Mouse (Mus musculus) embryonic fibroblast, embryonic 13.5 days (primary cell): Measurements from ENCODE around the gene Ccdc155. TPM values are rescaled to one million over a fixed set of nuclear protein-coding genes. Genes with fewer than 3 reads are reported as not detected.
"Not testable (repeated sequence)": the region's sequence is repeated elsewhere in the genome, so short reads cannot be mapped to it uniquely, and the experiment has no call there.

ENCODE experiments used
- H3K27ac ChIP-seq: 2 replicates; pipeline ENCODE4 v1.5.1; 2012; ENCODE audit warnings: low read length, control low read depth, inconsistent platforms; ENCODE audit not compliant: insufficient read depth
- H3K4me1 ChIP-seq: 2 replicates; pipeline ENCODE4 v1.6.1; 2011; ENCODE audit warnings: low read length; ENCODE audit not compliant: control insufficient read depth, insufficient read depth
- H3K4me3 ChIP-seq: 2 replicates; pipeline ENCODE4 v1.5.1; 2011; ENCODE audit warnings: mild to moderate bottlenecking, control low read depth, low read length; ENCODE audit not compliant: insufficient read depth
- CTCF ChIP-seq: IDR thresholded peaks from 2 replicates; pipeline ENCODE4 v1.5.1; 2011; ENCODE audit warnings: mild to moderate bottlenecking, control low read depth, low read length, moderate library complexity, borderline replicate concordance; ENCODE audit not compliant: insufficient read depth
- POLR2A ChIP-seq: IDR thresholded peaks from 2 replicates; pipeline ENCODE4 v1.6.1; 2011; ENCODE audit warnings: low read depth, mild to moderate bottlenecking, control low read depth, low read length, moderate library complexity
- polyA plus RNA-seq: library from polyadenylated mRNA; stranded (reverse); fragments of >200 nt; gene quantifications from 2 replicates; pipeline ENCODE4 v1.2.4, GENCODE M21; 2011; ENCODE audit warnings: low read depth; ENCODE audit not compliant: missing spikeins, insufficient read length

The Ccdc155 gene
- polyA plus RNA-seq, 1 experiment, result not detected

GRCm38 (mm10) chr7:45157459-45157858, 47.2 kb downstream of the Ccdc155 start:
- Histone ChIP-seq H3K4me1 (no peaks in the 10 kb centered on the region), H3K27ac (no peak overlapping the region), H3K4me3 (no peak overlapping the region)
- no peak for TF ChIP-seq POLR2A

GRCm38 (mm10) chr7:45156206-45156605, 48.5 kb downstream of the Ccdc155 start:
- Histone ChIP-seq H3K4me1 (no peaks in the 10 kb centered on the region), H3K4me3 (no peak overlapping the region), H3K27ac (no peak overlapping the region)
- TF ChIP-seq POLR2A, result no peak
- no peak for TF ChIP-seq CTCF

GRCm38 (mm10) chr7:45155590-45155989, 49.1 kb downstream of the Ccdc155 start:
- H3K27ac ChIP-seq, result no peak overlapping the region
- TF ChIP-seq CTCF, result no peak
- no peak; the same call in 1 of the 2 replicates for TF ChIP-seq POLR2A
- no peak overlapping the region for H3K4me3 ChIP-seq
- no peaks in the 10 kb centered on the region for H3K4me1 ChIP-seq

DNA sequence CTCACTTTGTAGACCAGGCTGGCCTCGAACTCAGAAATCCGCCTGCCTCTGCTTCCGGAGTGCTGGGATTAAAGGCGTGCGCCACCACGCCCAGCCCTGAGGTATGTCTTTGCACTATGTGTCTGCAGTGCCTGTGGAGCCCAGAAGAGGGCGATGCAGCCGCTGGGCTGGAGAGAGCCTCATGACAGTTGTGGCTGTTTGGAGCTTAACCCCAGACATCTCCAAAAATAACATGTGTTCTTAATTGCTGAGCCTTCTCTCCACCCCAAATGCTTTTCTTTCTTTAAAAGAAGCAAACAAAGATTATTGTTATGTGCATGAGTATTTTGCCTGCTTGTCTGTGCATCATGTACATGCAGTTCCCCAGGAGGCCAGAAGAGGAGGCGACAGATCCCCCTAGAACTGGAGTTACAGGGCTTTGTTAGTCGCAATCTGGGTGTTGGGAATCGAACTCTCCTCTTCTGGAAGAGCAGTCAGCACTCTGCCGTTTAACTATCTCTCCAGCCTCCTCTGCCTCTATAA, 49.6 kb downstream of the Ccdc155 start:
- H3K4me1 ChIP-seq, result no peaks in the 10 kb centered on the region
- TF ChIP-seq CTCF, result peak; percentile 51; the same call in 1 of the 2 replicates
- TF ChIP-seq POLR2A, result no peak
- no peak overlapping the region for H3K27ac ChIP-seq
- peak overlapping the region; percentile 38 for H3K4me3 ChIP-seq

- TF ChIP-seq CTCF, result no peak
- peak; percentile 85 for TF ChIP-seq POLR2A
Measured at GRCm38 (mm10) chr7:45154096-45154992, 50.3 kb downstream of the Ccdc155 start, which contains the start of the genes Pih1d1 and Aldh16a1. Gene Pih1d1 (plus strand): TSS chr7:45154303. Gene Aldh16a1 (minus strand): TSS chr7:45154584.

GRCm38 (mm10) chr7:45153586-45153985, 51.1 kb downstream of the Ccdc155 start:
- Histone ChIP-seq H3K4me1 (no peaks in the 10 kb centered on the region), H3K4me3 (peak overlapping the region; percentile 72), H3K27ac (peak overlapping the region; percentile 83)
- TF ChIP-seq POLR2A (no peak; the same call in 1 of the 2 replicates), CTCF (no peak)

More at GRCm38 (mm10) chr7:45154096-45154992, 50.3 kb downstream of the Ccdc155 start, which contains the start of the genes Pih1d1 and Aldh16a1:
- peak within 1 kb of the TSS; percentile 72 for H3K4me3 ChIP-seq
- H3K27ac ChIP-seq, result peak within 1 kb of the TSS; percentile 95
- H3K4me1 ChIP-seq, result no peaks in the 10 kb centered on the region

DNA sequence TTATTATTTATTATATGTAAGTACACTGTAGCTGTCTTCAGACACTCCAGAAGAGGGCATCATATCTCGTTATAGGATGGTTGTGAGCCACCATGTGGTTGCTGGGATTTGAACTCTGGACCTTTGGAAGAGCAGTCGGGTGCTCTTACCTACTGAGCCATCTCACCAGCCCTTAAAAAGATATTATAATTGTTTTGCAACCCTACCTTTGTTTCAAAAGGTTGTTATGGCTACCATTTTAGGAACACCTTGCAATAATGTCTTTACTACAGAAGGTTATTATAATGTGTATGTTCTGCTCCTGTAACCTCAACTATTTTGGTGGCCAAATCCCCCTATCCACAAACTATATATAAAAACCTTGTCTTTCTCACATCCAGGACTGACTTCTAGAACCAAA, 51.6 kb downstream of the Ccdc155 start:
- not testable (repeated sequence) for H3K27ac ChIP-seq

GRCm38 (mm10) chr7:45151303-45151702, 53.4 kb downstream of the Ccdc155 start:
- H3K27ac ChIP-seq, result no peak overlapping the region
- H3K4me3 ChIP-seq, result no peak overlapping the region
- H3K4me1 ChIP-seq, result no peaks in the 10 kb centered on the region
- TF ChIP-seq POLR2A (no peak), CTCF (no peak)

More for the DNA sequence above, 51.6 kb downstream of the Ccdc155 start:
- not testable (repeated sequence) for H3K4me1 ChIP-seq, H3K4me3 ChIP-seq

DNA sequence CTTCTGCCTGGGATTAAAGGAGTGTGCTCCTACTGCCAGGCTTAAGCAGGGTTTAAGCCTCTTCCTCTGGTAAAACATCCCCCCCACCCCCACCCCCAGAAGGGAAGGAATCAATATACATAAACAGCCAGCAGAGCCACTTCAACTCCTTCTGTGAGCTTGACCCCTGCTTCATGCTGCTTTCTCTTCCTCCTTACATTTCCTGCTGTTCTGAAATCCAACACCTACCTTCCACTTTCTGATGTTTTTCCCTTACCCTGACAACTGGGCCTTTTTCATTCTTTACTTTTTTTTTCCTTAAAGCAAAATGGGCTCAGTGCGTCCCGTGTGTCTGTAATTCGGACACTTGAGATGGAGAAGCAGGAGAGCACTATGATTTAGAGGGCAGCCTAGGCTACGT, 54.4 kb downstream of the Ccdc155 start:
- TF ChIP-seq POLR2A, result no peak
- TF ChIP-seq CTCF, result no peak
- no peak overlapping the region for H3K4me3 ChIP-seq
- no peak overlapping the region for H3K27ac ChIP-seq
- H3K4me1 ChIP-seq, result no peaks in the 10 kb centered on the region

GRCm38 (mm10) chr7:45149545-45149944, 55.1 kb downstream of the Ccdc155 start:
- no peak for TF ChIP-seq CTCF
- TF ChIP-seq POLR2A, result no peak
- H3K27ac ChIP-seq, result no peak overlapping the region
- H3K4me1 ChIP-seq, result no peaks in the 10 kb centered on the region
- no peak overlapping the region for H3K4me3 ChIP-seq
